Mouse (Mus musculus): ENCODE measurements around the gene Slc2a1. TPM values are rescaled to one million over a fixed set of nuclear protein-coding genes. Genes with fewer than 3 reads are reported as not detected.

Gene Slc2a1
- polyA plus RNA-seq, 1 experiment from 2014 or later = 111 TPM

GRCm38 (mm10) chr4:119162990-119163389 is 54.5 kb downstream of the Slc2a1 start:
- Histone ChIP-seq H3K9ac (no peak overlapping the region), H3K4me3 (no peak overlapping the region), H3K27me3 (no peaks in the 10 kb centered on the region), H3K36me3 (no peaks in the 10 kb centered on the region), H3K4me1 (no peaks in the 10 kb centered on the region), H3K4me2 (replicated peaks) (no peak overlapping the region), H3K27ac (no peak overlapping the region), H3K9me3 (no peaks in the 10 kb centered on the region)
- 82% methylated on average over 4 of the region's 4 CpGs for WGBS
- ATAC-seq (ENCODE audit: insufficient number of reproducible peaks, insufficient read depth, low FRiP score, low TSS enrichment) = no peak

DNA sequence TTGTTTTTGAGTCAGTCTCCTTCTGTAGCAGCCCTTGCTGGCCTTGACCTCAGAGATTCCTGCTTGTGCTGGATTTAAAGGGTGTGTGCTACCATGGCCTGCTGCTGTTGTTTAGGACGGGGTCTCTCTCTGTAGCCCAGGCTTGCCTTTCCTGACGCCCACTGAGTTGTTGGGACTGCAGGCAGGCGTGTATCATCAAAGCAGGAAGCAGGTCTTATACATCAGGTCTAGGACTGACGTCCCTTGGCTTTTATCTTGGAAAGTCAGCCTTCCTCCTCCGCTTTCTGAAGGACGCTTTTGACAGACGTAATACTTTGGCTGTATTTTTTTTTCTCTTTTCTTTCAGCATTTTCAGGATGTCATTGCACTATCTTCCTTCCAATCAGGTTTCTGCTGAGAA is 57.4 kb downstream of the Slc2a1 start:
- ATAC-seq (ENCODE audit: insufficient number of reproducible peaks, insufficient read depth, low FRiP score, low TSS enrichment) = no peak
- Histone ChIP-seq H3K27me3 (no peaks in the 10 kb centered on the region), H3K9ac (no peak overlapping the region), H3K27ac (no peak overlapping the region), H3K4me2 (replicated peaks) (no peak overlapping the region), H3K4me3 (no peak overlapping the region), H3K9me3 (no peaks in the 10 kb centered on the region), H3K4me1 (no peaks in the 10 kb centered on the region), H3K36me3 (peaks cover 25% of the 10 kb centered on the region)
- 75% methylated on average over 7 of the region's 7 CpGs for WGBS

GRCm38 (mm10) chr4:119167068-119167467 is 58.6 kb downstream of the Slc2a1 start:
- Histone ChIP-seq H3K36me3 (peaks cover 26% of the 10 kb centered on the region), H3K27ac (no peak overlapping the region), H3K4me2 (replicated peaks) (no peak overlapping the region), H3K4me1 (0 out of 2 replicates have a peak, but pooled peaks cover 2% of the 10 kb centered on the region), H3K27me3 (no peaks in the 10 kb centered on the region), H3K9me3 (no peaks in the 10 kb centered on the region), H3K9ac (no peak overlapping the region), H3K4me3 (no peak overlapping the region)
- 82% methylated on average over 4 of the region's 4 CpGs for WGBS
- ATAC-seq (ENCODE audit: insufficient number of reproducible peaks, insufficient read depth, low FRiP score, low TSS enrichment) = no peak

DNA sequence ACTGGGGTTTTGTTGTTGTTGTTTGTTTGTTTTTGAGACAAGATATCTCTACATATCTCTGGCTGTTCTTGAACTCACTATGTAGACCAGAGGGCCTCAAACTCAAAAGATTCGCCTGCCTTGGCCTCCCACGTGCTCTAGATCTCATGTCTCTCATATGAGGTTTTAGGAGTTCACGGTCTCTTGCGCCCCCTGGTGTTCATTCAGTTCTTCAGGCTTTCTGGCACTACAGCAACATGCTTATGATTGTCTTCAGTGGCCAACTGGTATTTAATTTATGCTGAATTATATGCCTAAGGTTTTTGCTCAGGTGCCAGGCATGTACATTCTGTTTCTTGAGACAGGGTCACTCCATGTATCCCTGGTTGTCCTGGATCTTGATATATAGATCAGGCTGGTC is 59.2 kb downstream of the Slc2a1 start:
- 9% methylated on average over 4 of the region's 4 CpGs for WGBS
- Histone ChIP-seq H3K4me1 (0 out of 2 replicates have a peak, but pooled peaks cover 5% of the 10 kb centered on the region), H3K9me3 (no peaks in the 10 kb centered on the region), H3K27ac (no peak overlapping the region), H3K27me3 (no peaks in the 10 kb centered on the region), H3K4me3 (no peak overlapping the region), H3K36me3 (peaks cover 26% of the 10 kb centered on the region), H3K4me2 (replicated peaks) (no peak overlapping the region), H3K9ac (no peak overlapping the region)
- ATAC-seq (ENCODE audit: insufficient number of reproducible peaks, insufficient read depth, low FRiP score, low TSS enrichment) = no peak

- H3K36me3 ChIP-seq = peaks cover 26% of the 10 kb centered on the region
- H3K27ac ChIP-seq = no peak overlapping the region
- peak overlapping the region; percentile 83 for H3K4me2 ChIP-seq (replicated peaks)
- no peaks in the 10 kb centered on the region for H3K9me3 ChIP-seq
- H3K9ac ChIP-seq = peak overlapping the region; percentile 85
- no peak for ATAC-seq (ENCODE audit: insufficient number of reproducible peaks, insufficient read depth, low FRiP score, low TSS enrichment)
- peaks cover 13% of the 10 kb centered on the region; the same call in 1 of the 2 replicates for H3K4me1 ChIP-seq
- WGBS = 44% methylated on average over 18 of the region's 18 CpGs
- H3K27me3 ChIP-seq = no peaks in the 10 kb centered on the region
- H3K4me3 ChIP-seq = peak overlapping the region; percentile 79
Observed at GRCm38 (mm10) chr4:119172919-119173650, 64.6 kb downstream of the Slc2a1 start.

DNA sequence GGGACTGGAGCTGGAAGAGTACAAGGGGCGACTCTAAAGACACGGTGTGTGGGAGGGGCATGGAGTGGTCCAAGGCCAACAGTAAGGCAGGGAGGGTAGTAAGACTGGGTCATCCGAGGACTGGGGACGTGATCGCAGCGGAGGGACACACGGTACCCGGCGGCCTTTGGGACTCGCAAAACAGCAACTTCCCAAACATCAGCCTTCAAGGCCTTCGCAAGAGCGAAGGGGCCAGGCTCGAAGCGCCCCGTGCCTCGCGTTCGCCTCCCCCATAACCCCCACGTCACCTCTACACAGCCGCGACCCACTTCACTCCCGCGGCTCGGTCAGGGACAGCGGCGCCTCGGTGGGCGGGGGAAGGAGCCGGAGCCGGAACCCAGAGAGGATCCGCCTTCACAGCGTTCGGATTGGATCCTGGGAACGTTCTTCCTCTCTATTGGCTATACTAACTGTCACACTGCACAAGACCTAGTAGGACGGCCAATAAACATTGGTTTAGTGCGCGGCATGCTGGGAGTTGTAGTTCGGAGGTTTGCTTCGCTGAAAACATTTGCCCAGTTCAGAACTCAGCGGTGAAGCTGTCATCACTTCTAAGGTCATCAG is 65.4 kb downstream of the Slc2a1 start, which contains the start of gene Zfp691:
TSS of gene Zfp691 (minus strand) at position 345 of the 603 bp plus-strand sequence.
- H3K36me3 ChIP-seq = peaks cover 20% of the 10 kb centered on the region
- WGBS = under 1% methylated on average over 40 of the region's 40 CpGs
- peak within 1 kb of the TSS; percentile 83 for H3K4me2 ChIP-seq (replicated peaks)
- H3K27me3 ChIP-seq = no peaks in the 10 kb centered on the region
- H3K4me1 ChIP-seq = peaks cover 13% of the 10 kb centered on the region; the same call in 1 of the 2 replicates
- H3K9ac ChIP-seq = peak within 1 kb of the TSS; percentile 85
- peak; percentile 100 for ATAC-seq (ENCODE audit: insufficient number of reproducible peaks, insufficient read depth, low FRiP score, low TSS enrichment)
- peak within 1 kb of the TSS; percentile 79 for H3K4me3 ChIP-seq
- H3K27ac ChIP-seq = no peak within 1 kb of the TSS
- no peaks in the 10 kb centered on the region for H3K9me3 ChIP-seq

- Histone ChIP-seq H3K27me3 (no peaks in the 10 kb centered on the region), H3K4me1 (peaks cover 7% of the 10 kb centered on the region; the same call in 1 of the 2 replicates), H3K9me3 (no peaks in the 10 kb centered on the region), H3K27ac (no peak overlapping the region), H3K36me3 (no peaks in the 10 kb centered on the region), H3K4me3 (no peak overlapping the region), H3K9ac (no peak overlapping the region), H3K4me2 (replicated peaks) (no peak overlapping the region)
- no peak for ATAC-seq (ENCODE audit: insufficient number of reproducible peaks, insufficient read depth, low FRiP score, low TSS enrichment)
- 77% methylated on average over 5 of the region's 5 CpGs for WGBS
Observed at GRCm38 (mm10) chr4:119177702-119178101, 69.2 kb downstream of the Slc2a1 start.

DNA sequence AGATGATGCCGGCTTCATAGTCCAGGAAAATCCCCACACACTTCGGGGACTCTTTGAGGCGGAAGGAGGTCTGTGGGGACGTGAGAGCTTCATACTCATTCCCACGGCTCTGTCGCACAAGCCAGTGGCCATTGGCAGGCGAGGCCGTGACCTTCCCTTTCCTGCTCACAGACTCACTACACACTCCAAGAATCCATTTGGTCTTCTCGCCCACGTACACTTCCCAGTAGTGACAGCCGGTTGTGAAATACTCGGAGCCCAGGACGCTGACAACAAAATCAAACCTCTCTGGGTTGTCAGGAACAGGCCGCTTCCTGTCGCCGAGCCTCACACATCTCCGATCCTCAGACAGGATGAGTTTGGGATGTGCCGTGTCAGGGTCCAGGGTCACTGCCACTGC is 69.8 kb downstream of the Slc2a1 start:
- ATAC-seq (ENCODE audit: insufficient number of reproducible peaks, insufficient read depth, low FRiP score, low TSS enrichment) = no peak

GRCm38 (mm10) chr4:119180133-119180707 is 71.7 kb downstream of the Slc2a1 start:
- H3K27me3 ChIP-seq = no peaks in the 10 kb centered on the region
- no peaks in the 10 kb centered on the region for H3K9me3 ChIP-seq
- no peaks in the 10 kb centered on the region for H3K36me3 ChIP-seq
- H3K4me2 ChIP-seq (replicated peaks) = no peak overlapping the region
- H3K4me1 ChIP-seq = no peaks in the 10 kb centered on the region
- H3K9ac ChIP-seq = no peak overlapping the region
- no peak overlapping the region for H3K27ac ChIP-seq
- WGBS = 62% methylated on average over 4 of the region's 4 CpGs
- ATAC-seq (ENCODE audit: insufficient number of reproducible peaks, insufficient read depth, low FRiP score, low TSS enrichment) = no peak
- no peak overlapping the region for H3K4me3 ChIP-seq

More for the DNA sequence above, 69.8 kb downstream of the Slc2a1 start:
- Histone ChIP-seq H3K27ac (no peak overlapping the region), H3K9ac (no peak overlapping the region), H3K4me2 (replicated peaks) (no peak overlapping the region), H3K9me3 (no peaks in the 10 kb centered on the region), H3K4me3 (no peak overlapping the region), H3K4me1 (peaks cover under 1% of the 10 kb centered on the region; the same call in 1 of the 2 replicates), H3K36me3 (no peaks in the 10 kb centered on the region), H3K27me3 (no peaks in the 10 kb centered on the region)
- WGBS = 75% methylated on average over 18 of the region's 18 CpGs

GRCm38 (mm10) chr4:119181456-119181855 is 72.9 kb downstream of the Slc2a1 start:
- no peak overlapping the region for H3K9ac ChIP-seq
- H3K9me3 ChIP-seq = no peaks in the 10 kb centered on the region
- no peaks in the 10 kb centered on the region for H3K36me3 ChIP-seq
- H3K27ac ChIP-seq = no peak overlapping the region
- H3K27me3 ChIP-seq = no peaks in the 10 kb centered on the region
- WGBS = 89% methylated on average over 9 of the region's 9 CpGs
- H3K4me1 ChIP-seq = no peaks in the 10 kb centered on the region
- no peak overlapping the region for H3K4me2 ChIP-seq (replicated peaks)
- ATAC-seq (ENCODE audit: insufficient number of reproducible peaks, insufficient read depth, low FRiP score, low TSS enrichment) = no peak
- no peak overlapping the region for H3K4me3 ChIP-seq

- 48% methylated on average over 1 of the region's 1 CpGs for WGBS
- no peaks in the 10 kb centered on the region for H3K4me1 ChIP-seq
- no peaks in the 10 kb centered on the region; the same call in 1 of the 2 replicates for H3K27me3 ChIP-seq
- H3K27ac ChIP-seq = no peak overlapping the region
- ATAC-seq (ENCODE audit: insufficient number of reproducible peaks, insufficient read depth, low FRiP score, low TSS enrichment) = no peak
- H3K4me3 ChIP-seq = no peak overlapping the region
- no peak overlapping the region for H3K4me2 ChIP-seq (replicated peaks)
- no peaks in the 10 kb centered on the region for H3K36me3 ChIP-seq
- H3K9ac ChIP-seq = no peak overlapping the region
- H3K9me3 ChIP-seq = no peaks in the 10 kb centered on the region
Observed at GRCm38 (mm10) chr4:119183525-119183924, 75.0 kb downstream of the Slc2a1 start.

DNA sequence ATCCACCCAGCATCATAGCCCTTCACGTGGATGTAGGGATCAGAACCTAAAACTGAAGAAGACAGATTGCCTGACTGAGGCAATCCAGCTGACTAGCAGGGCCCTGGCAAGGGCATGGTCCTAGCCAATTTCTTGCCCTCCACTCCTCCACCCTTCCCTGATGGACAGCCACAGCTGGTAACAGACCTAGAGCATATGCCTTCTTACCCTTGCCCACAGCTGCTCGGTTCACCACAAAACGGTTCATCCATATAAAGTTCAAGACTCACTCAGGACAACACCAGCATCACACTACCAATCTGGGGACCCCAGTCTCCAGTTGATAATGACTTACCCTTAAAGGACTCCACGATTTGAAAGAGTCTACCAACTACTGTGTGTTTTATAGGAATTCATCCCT is 77.3 kb downstream of the Slc2a1 start:
- H3K4me3 ChIP-seq = no peak overlapping the region
- H3K27ac ChIP-seq = no peak overlapping the region
- no peak for ATAC-seq (ENCODE audit: insufficient number of reproducible peaks, insufficient read depth, low FRiP score, low TSS enrichment)
- no peaks in the 10 kb centered on the region for H3K4me1 ChIP-seq
- WGBS = 88% methylated on average over 4 of the region's 4 CpGs
- H3K36me3 ChIP-seq = no peaks in the 10 kb centered on the region
- no peak overlapping the region for H3K4me2 ChIP-seq (replicated peaks)
- no peak overlapping the region for H3K9ac ChIP-seq
- no peaks in the 10 kb centered on the region for H3K9me3 ChIP-seq
- H3K27me3 ChIP-seq = no peaks in the 10 kb centered on the region; the same call in 1 of the 2 replicates

Measured in embryonic facial prominence, embryonic 12.5 days (tissue).